Mouse (Mus musculus): Measurements from ENCODE around the gene Treh.

DNA sequence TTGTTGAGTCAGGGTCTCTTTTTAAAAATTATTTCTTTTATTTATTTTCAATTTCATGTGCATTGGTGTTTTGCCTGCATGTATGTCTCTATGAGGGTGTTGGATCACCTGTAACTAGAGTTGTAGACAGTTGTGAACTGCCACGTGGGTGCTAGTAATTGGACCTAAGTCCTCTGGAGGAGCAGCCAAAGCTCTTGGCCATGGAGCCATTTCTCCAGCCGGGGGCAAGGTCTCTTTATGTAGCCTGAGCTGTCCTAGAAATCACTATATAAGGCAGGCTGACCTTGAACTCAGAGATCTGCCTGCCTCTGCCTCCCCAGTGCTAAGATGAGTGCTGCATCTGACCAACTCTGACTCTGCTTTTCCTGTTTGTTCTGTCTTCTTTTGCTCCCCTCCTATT is 28.8 kb upstream of the Treh start:
- TF ChIP-seq CTCF (IDR thresholded peaks at IDR 0.05; ENCODE audit: borderline replicate concordance, control insufficient read depth, extremely low read depth, insufficient read depth, low read length, poor library complexity), result no peak
- TF ChIP-seq POLR2A (IDR thresholded peaks at IDR 0.05; ENCODE audit: control insufficient read depth, extremely low read depth, insufficient read depth, low read length, poor library complexity), result no peak
